Mouse (Mus musculus) lung, postnatal 0 days (tissue): ENCODE results near the gene Acadvl. TPM values are rescaled to one million over a fixed set of nuclear protein-coding genes. Genes with fewer than 3 reads are reported as not detected.
"Not testable (repeated sequence)": the region's sequence is repeated elsewhere in the genome, so short reads cannot be mapped to it uniquely, and the experiment has no call there.

ENCODE experiments used
- ATAC-seq: fragments of 200-750 bp; cut with Nextera tagmentation; 2 replicates; pipeline ENCODE4 v1.8.0; 2017; ENCODE audit warnings: moderate library complexity
- DNase-seq: peaks from one replicate; pipeline ENCODE4 v3.0.0-alpha.2; 2016; ENCODE audit warnings: low spot score
- H3K27ac ChIP-seq: fragments of 300-500 bp; sonication (generic); 2 replicates; pipeline ENCODE4 v1.5.1; 2014; ENCODE audit warnings: antibody characterized with exemption, mild to moderate bottlenecking, low read length, mixed read lengths
- H3K27me3 ChIP-seq: fragments of 300-500 bp; sonication (generic); replicated peaks from 2 replicates; pipeline ENCODE4 v1.6.1; 2014; ENCODE audit warnings: low read length, mixed read lengths; ENCODE audit not compliant: insufficient read depth
- H3K36me3 ChIP-seq: fragments of 300-500 bp; sonication (generic); 2 replicates; pipeline ENCODE4 v1.6.1; 2014; ENCODE audit warnings: low read length, mixed read lengths; ENCODE audit not compliant: insufficient read depth
- H3K4me1 ChIP-seq: fragments of 300-500 bp; sonication (generic); 2 replicates; pipeline ENCODE4 v1.6.1; 2014; ENCODE audit warnings: antibody characterized with exemption, low read depth, low read length, mixed read lengths; ENCODE audit not compliant: insufficient read depth
- H3K4me2 ChIP-seq: fragments of 300-500 bp; sonication (generic); replicated peaks from 2 replicates; pipeline ENCODE4 v1.6.1; 2014; ENCODE audit warnings: low read depth, mild to moderate bottlenecking, low read length, moderate library complexity, mixed read lengths
- H3K4me3 ChIP-seq: fragments of 300-500 bp; sonication (generic); 2 replicates; pipeline ENCODE4 v1.5.1; 2014; ENCODE audit warnings: low read depth, low read length
- H3K9ac ChIP-seq: fragments of 300-500 bp; sonication (generic); replicated peaks from 2 replicates; pipeline ENCODE4 v1.6.1; 2014; ENCODE audit warnings: low read depth, mild to moderate bottlenecking
- H3K9me3 ChIP-seq: fragments of 300-500 bp; sonication (generic); 2 replicates; pipeline ENCODE4 v1.6.1; 2016; ENCODE audit warnings: low read length, mixed read lengths
- CTCF ChIP-seq: IDR thresholded peaks from 2 replicates; pipeline ENCODE4 v1.5.1; 2016; ENCODE audit warnings: antibody characterized with exemption, mild to moderate bottlenecking
- EP300 ChIP-seq: IDR thresholded peaks from 2 replicates; pipeline ENCODE4 v1.6.1; 2016; ENCODE audit warnings: antibody characterized with exemption, mild to moderate bottlenecking, control low read depth
- WGBS: fragments of 180-500 bp; shearing (Covaris S2); extraction: QIAGEN DNeasy Blood & Tissue Kit; methylation state at CpG from one replicate; pipeline ENCODE4 v1.1.7; 2014; 5-methylcytosine and 5-hydroxymethylcytosine counted together
- polyA plus RNA-seq: library from polyadenylated mRNA; unstranded; fragments of >200 nt; fragmentation: Nextera tagmentation; extraction: Ambion mirVana; gene quantifications from 2 replicates; pipeline ENCODE4 v1.2.1, GENCODE M21; 2015

Acadvl gene
- polyA plus RNA-seq, 1 experiment from 2014 or later = 92.0 TPM

GRCm38 (mm10) chr11:70017199-70017767 is 2.1 kb upstream of the Acadvl start:
- Histone ChIP-seq H3K36me3 (0 out of 2 replicates have a peak, but pooled peaks cover 2% of the 10 kb centered on the region), H3K4me1 (peaks cover 13% of the 10 kb centered on the region), H3K4me2 (no peak overlapping the region), H3K27me3 (no peaks in the 10 kb centered on the region), H3K4me3 (no peak overlapping the region), H3K9me3 (no peaks in the 10 kb centered on the region), H3K27ac (no peak overlapping the region), H3K9ac (no peak overlapping the region)
- DNase-seq = no peak
- no peak for ATAC-seq
- TF ChIP-seq CTCF (no peak), EP300 (no peak)
- WGBS = 44% methylated on average over 7 of the region's 7 CpGs

GRCm38 (mm10) chr11:70016669-70017068 is 1.5 kb upstream of the Acadvl start, which contains the start of gene Dlg4:
Dlg4 (plus strand) TSS chr11:70016942.
- peak within 1 kb of the TSS; percentile 70 for H3K4me2 ChIP-seq
- peaks cover 13% of the 10 kb centered on the region for H3K4me1 ChIP-seq
- no peaks in the 10 kb centered on the region for H3K27me3 ChIP-seq
- no peaks in the 10 kb centered on the region for H3K9me3 ChIP-seq
- TF ChIP-seq EP300 = no peak
- no peak for TF ChIP-seq CTCF
- no peak within 1 kb of the TSS for H3K27ac ChIP-seq
- H3K9ac ChIP-seq = no peak within 1 kb of the TSS
- no peak within 1 kb of the TSS for H3K4me3 ChIP-seq
- peaks cover 8% of the 10 kb centered on the region; the same call in 1 of the 2 replicates for H3K36me3 ChIP-seq
- 64% methylated on average over 3 of the region's 3 CpGs for WGBS
- ATAC-seq (no peak), DNase-seq (no peak)

GRCm38 (mm10) chr11:70016177-70016576 is 966 bp upstream of the Acadvl start:
- ATAC-seq, DNase-seq, H3K4me3 ChIP-seq, H3K27ac ChIP-seq, H3K27me3 ChIP-seq, H3K4me2 ChIP-seq, H3K9me3 ChIP-seq, H3K9ac ChIP-seq: not testable (repeated sequence)
- peaks cover 12% of the 10 kb centered on the region for H3K4me1 ChIP-seq
- H3K36me3 ChIP-seq = peaks cover 13% of the 10 kb centered on the region
- 65% methylated on average over 2 of the region's 2 CpGs for WGBS

GRCm38 (mm10) chr11:70015677-70016076 is 466 bp upstream of the Acadvl start:
- H3K9ac ChIP-seq = no peak overlapping the region
- H3K27me3 ChIP-seq = no peaks in the 10 kb centered on the region
- peaks cover 7% of the 10 kb centered on the region for H3K4me1 ChIP-seq
- no peak; the same call in 1 of the 2 replicates for TF ChIP-seq EP300
- no peak for TF ChIP-seq CTCF
- no peak overlapping the region for H3K27ac ChIP-seq
- ATAC-seq (no peak), DNase-seq (no peak)
- peaks cover 18% of the 10 kb centered on the region for H3K36me3 ChIP-seq
- WGBS = 64% methylated on average over 6 of the region's 6 CpGs
- no peaks in the 10 kb centered on the region for H3K9me3 ChIP-seq
- peak overlapping the region; percentile 84 for H3K4me2 ChIP-seq
- H3K4me3 ChIP-seq = no peak overlapping the region; the same call in 1 of the 2 replicates

- WGBS = 46% methylated on average over 5 of the region's 5 CpGs
- TF ChIP-seq EP300 (no peak), CTCF (no peak)
- Histone ChIP-seq H3K4me2 (no peak overlapping the region), H3K27me3 (no peaks in the 10 kb centered on the region), H3K27ac (no peak overlapping the region), H3K9me3 (no peaks in the 10 kb centered on the region), H3K4me1 (peaks cover 7% of the 10 kb centered on the region), H3K4me3 (no peak overlapping the region), H3K9ac (no peak overlapping the region; the same call in 1 of the 2 replicates), H3K36me3 (peaks cover 35% of the 10 kb centered on the region)
- no peak for DNase-seq
- ATAC-seq = no peak
These were observed 1.2 kb downstream of the Acadvl start for GRCm38 (mm10) chr11:70014051-70014450.

GRCm38 (mm10) chr11:70013408-70013807 is 1.8 kb downstream of the Acadvl start:
- H3K4me3 ChIP-seq = no peak overlapping the region
- peaks cover 41% of the 10 kb centered on the region for H3K36me3 ChIP-seq

More at GRCm38 (mm10) chr11:70013408-70013807, 1.8 kb downstream of the Acadvl start:
- no peak for TF ChIP-seq EP300
- no peak for TF ChIP-seq CTCF
- 83% methylated on average over 3 of the region's 3 CpGs for WGBS
- ATAC-seq = no peak
- DNase-seq = no peak
- no peaks in the 10 kb centered on the region for H3K27me3 ChIP-seq
- H3K9ac ChIP-seq = no peak overlapping the region
- peaks cover 7% of the 10 kb centered on the region for H3K4me1 ChIP-seq
- no peaks in the 10 kb centered on the region for H3K9me3 ChIP-seq
- H3K4me2 ChIP-seq = no peak overlapping the region
- no peak overlapping the region for H3K27ac ChIP-seq
